Mouse (Mus musculus) heart, postnatal 0 days (tissue): ENCODE measurements around the gene Gdpd3. TPM values are rescaled to one million over a fixed set of nuclear protein-coding genes. Genes with fewer than 3 reads are reported as not detected.
A peak's percentile ranks its signal among the peaks of the same experiment; 100 is the strongest.

Experiments used
- ATAC-seq: fragments of 200-750 bp; cut with Nextera tagmentation; 2 replicates; pipeline ENCODE4 v1.8.0; 2017; ENCODE audit warnings: low read depth, moderate number of reproducible peaks, moderate library complexity; ENCODE audit not compliant: insufficient read depth
- DNase-seq: peaks from one replicate; pipeline ENCODE4 v3.0.0-alpha.2; 2016; ENCODE audit warnings: low spot score
- H3K27ac ChIP-seq: fragments of 300-500 bp; sonication (generic); 2 replicates; pipeline ENCODE4 v1.5.1; 2014; ENCODE audit warnings: low read depth, mild to moderate bottlenecking
- H3K27me3 ChIP-seq: fragments of 300-500 bp; sonication (generic); 2 replicates; pipeline ENCODE4 v1.6.1; 2014; ENCODE audit warnings: low read length, mixed read lengths; ENCODE audit not compliant: control insufficient read depth, insufficient read depth
- H3K36me3 ChIP-seq: fragments of 300-500 bp; sonication (generic); replicated peaks from 2 replicates; pipeline ENCODE4 v1.6.1; 2014; ENCODE audit warnings: low read length, mixed read lengths; ENCODE audit not compliant: control insufficient read depth, insufficient read depth
- H3K4me1 ChIP-seq: fragments of 300-500 bp; sonication (generic); 2 replicates; pipeline ENCODE4 v1.6.1; 2014; ENCODE audit warnings: antibody characterized with exemption; ENCODE audit not compliant: control insufficient read depth, insufficient read depth
- H3K4me2 ChIP-seq: fragments of 300-500 bp; sonication (generic); 2 replicates; pipeline ENCODE4 v1.6.1; 2014; ENCODE audit warnings: low read depth, mild to moderate bottlenecking, low read length, moderate library complexity
- H3K4me3 ChIP-seq: fragments of 300-500 bp; sonication (generic); 2 replicates; pipeline ENCODE4 v1.5.1; 2014; ENCODE audit warnings: low read depth, low read length
- H3K9ac ChIP-seq: fragments of 300-500 bp; sonication (generic); replicated peaks from 2 replicates; pipeline ENCODE4 v1.6.1; 2014; ENCODE audit warnings: low read depth, low read length, mixed read lengths
- H3K9me3 ChIP-seq: fragments of 300-500 bp; sonication (generic); replicated peaks from 2 replicates; pipeline ENCODE4 v1.6.1; 2016; ENCODE audit warnings: low read length; ENCODE audit not compliant: control insufficient read depth
- CTCF ChIP-seq: IDR thresholded peaks from 2 replicates; pipeline ENCODE4 v1.5.1; 2016; ENCODE audit warnings: antibody characterized with exemption, control low read depth, low read depth
- EP300 ChIP-seq: IDR thresholded peaks from 2 replicates; pipeline ENCODE4 v1.6.1; 2016; ENCODE audit warnings: antibody characterized with exemption, low read depth
- WGBS: fragments of 180-500 bp; shearing (Covaris S2); extraction: QIAGEN DNeasy Blood & Tissue Kit; methylation state at CpG from one replicate; pipeline ENCODE4 v1.1.7; 2014; 5-methylcytosine and 5-hydroxymethylcytosine counted together
- polyA plus RNA-seq: library from polyadenylated mRNA; unstranded; fragments of >200 nt; fragmentation: Nextera tagmentation; extraction: Ambion mirVana; gene quantifications from 2 replicates; pipeline ENCODE4 v1.2.1, GENCODE M21; 2015
- total RNA-seq: library from RNA; depleted of rRNA; stranded (reverse); fragments of >200 nt; gene quantifications from 2 replicates; pipeline ENCODE4 v1.2.3, GENCODE M21; 2014; ENCODE audit warnings: low replicate concordance

The Gdpd3 gene
- total and polyA plus RNA-seq, 2 experiments from 2014 or later = 0.77 to 7.9 TPM

DNA sequence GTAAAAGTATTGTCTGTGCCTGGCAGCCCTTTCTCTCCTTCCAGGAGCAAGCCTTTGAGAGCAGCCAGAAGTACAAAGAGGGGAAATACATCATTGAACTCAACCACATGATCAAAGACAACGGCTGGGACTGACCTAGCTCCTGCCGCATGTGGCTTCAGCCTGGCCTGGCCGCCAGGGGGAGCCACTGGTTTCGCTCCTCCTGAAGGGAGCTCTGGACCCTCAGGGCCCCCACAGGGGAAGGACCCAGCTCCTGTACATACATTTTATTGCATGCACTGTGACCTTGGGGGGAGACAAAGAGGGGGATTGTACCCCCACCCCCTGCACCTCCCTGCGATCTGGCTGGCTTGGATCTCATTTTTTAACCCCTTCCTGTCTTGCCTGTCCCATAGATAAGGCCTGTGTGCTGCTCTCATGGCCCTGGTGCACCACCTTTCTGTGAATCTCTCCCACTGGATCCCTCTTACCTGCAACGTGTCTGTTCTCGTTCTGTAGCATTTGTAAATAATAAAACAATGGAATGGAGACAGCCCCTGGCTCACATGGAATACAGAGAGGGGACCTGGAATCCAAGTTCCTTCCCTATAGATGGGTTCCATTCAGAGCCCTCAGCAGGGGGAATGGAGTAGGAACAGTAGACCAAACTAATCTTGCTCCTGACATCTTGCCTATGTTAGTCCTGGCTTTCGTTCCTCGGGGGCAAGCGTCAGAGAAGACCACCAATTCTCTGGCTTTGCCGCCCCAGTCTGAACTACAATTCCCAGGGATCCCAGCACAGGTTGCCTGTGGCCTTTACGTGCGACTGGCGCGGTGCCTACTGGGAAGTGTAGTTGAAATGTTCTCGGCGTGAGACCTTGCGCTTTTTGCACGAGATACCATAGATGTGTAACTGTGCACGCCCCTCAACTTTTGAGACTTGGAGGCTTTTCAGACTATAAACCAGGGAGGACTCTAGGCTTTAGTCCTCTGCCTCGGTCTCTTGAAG, 14.1 kb downstream of the Gdpd3 start:
- Histone ChIP-seq H3K9ac (peak overlapping the region; percentile 50), H3K9me3 (no peaks in the 10 kb centered on the region), H3K27me3 (no peaks in the 10 kb centered on the region), H3K4me2 (peak overlapping the region; percentile 91), H3K27ac (peak overlapping the region; percentile 46), H3K36me3 (peaks cover 18% of the 10 kb centered on the region; the same call in 1 of the 2 replicates), H3K4me1 (peaks cover 24% of the 10 kb centered on the region; the same call in 1 of the 2 replicates), H3K4me3 (peak overlapping the region; percentile 52)
- ATAC-seq = peak; percentile 66
- DNase-seq = peak; percentile 85
- TF ChIP-seq CTCF (peak; percentile 87), EP300 (0 out of 2 replicates have a peak, but pooled peaks have one; percentile 49)
- WGBS = 3% methylated on average over 21 of the region's 21 CpGs

DNA sequence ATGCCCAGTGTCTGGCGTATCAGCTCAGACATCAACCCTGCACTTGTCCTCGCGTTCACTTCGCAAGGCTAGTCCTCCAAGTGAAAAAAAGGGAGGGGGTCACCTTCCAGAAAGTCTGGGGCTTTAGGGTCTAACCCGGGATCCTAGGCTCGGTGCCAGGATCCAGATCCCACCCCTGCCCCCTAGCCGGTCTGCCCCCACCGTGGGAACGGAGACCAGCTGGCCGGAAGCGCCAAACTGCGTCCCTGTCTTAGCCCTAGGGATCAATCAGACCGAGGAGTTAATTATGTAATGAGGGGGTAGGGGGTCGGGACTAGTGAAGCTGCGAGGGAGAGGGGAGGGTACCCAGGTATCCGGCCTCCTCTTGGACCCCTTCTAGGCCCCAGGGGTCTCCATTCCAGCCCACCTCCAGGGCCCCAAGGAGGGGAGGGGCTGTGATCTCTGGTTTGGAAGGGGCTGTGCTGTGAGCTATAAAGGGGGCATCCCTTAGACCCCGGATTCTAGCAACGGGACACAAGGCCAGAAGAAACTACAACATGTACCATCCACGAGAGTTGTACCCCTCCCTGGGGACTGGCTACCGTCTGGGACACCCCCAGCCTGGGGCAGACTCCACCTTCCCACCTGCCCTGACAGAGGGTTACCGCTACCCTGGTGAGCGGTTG, 15.0 kb downstream of the Gdpd3 start, which contains the start of gene Tbx6:
TSS of gene Tbx6 (plus strand) at position 513 of the 665 bp plus-strand sequence.
- no peak for ATAC-seq
- Histone ChIP-seq H3K9ac (peak within 1 kb of the TSS; percentile 50), H3K27ac (peak within 1 kb of the TSS; percentile 22; the same call in 1 of the 2 replicates)

DNA sequence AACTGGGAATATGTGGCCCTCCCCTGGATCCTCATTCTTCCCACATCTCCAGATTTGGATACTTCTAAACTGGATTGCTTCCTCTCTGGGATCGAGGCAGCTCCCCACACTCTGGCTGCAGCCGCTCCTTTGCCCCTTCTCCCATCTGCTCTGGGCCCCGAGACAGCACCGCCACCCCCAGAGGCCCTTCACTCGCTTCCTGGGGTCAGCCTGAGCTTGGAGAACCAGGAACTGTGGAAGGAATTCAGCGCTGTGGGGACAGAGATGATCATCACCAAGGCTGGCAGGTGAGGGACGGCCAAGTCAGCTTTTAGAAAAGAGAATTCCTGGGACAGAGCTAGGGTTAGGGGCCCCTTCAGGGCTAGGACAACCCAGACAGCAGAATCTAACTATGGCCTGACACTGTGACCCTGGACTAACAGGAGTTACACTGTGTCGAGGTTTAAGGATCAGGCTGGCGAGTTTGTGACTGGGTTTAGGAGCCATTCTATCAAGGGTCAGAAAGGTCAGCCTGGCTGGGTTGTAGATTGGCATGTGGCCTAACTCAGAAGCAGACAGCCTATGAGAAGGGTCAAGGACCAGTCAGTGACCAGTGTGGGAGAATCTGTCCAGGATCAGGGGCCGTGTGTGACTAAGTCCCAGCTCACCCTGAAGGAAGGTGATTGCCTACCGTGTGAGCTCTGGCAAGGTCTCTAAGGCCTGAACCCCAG, 15.7 kb downstream of the Gdpd3 start:
- ATAC-seq (no peak), DNase-seq (no peak)
- TF ChIP-seq EP300 (no peak), CTCF (no peak)
- H3K27ac ChIP-seq = no peak overlapping the region
- no peak overlapping the region for H3K9ac ChIP-seq
- H3K36me3 ChIP-seq = peaks cover 33% of the 10 kb centered on the region
- 50% methylated on average over 11 of the region's 11 CpGs for WGBS
- H3K4me3 ChIP-seq = no peak overlapping the region
- H3K9me3 ChIP-seq = no peaks in the 10 kb centered on the region
- no peak overlapping the region for H3K4me2 ChIP-seq
- no peaks in the 10 kb centered on the region for H3K27me3 ChIP-seq
- peaks cover 18% of the 10 kb centered on the region; the same call in 1 of the 2 replicates for H3K4me1 ChIP-seq

More for the DNA sequence above, 15.0 kb downstream of the Gdpd3 start, which contains the start of gene Tbx6:
- no peak for TF ChIP-seq CTCF
- TF ChIP-seq EP300 = no peak
- peaks cover 22% of the 10 kb centered on the region; the same call in 1 of the 2 replicates for H3K4me1 ChIP-seq
- H3K4me2 ChIP-seq = peak within 1 kb of the TSS; percentile 91
- no peaks in the 10 kb centered on the region for H3K27me3 ChIP-seq
- H3K9me3 ChIP-seq = no peaks in the 10 kb centered on the region
- peaks cover 26% of the 10 kb centered on the region for H3K36me3 ChIP-seq
- 8% methylated on average over 22 of the region's 22 CpGs for WGBS
- peak within 1 kb of the TSS; percentile 52 for H3K4me3 ChIP-seq
- no peak for DNase-seq

DNA sequence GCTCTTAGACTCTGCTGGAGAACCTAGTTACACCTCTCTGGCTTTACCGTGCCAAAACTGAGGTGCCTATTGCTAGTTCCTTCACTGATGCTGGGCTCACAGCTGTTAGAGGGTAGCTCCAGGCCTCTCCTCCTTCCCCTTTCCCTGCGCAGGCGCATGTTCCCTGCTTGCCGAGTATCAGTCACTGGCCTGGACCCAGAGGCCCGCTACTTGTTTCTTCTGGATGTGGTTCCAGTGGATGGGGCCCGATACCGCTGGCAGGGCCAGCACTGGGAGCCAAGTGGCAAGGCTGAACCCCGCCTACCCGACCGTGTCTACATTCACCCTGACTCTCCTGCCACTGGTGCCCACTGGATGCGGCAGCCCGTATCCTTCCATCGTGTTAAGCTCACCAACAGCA, 16.6 kb downstream of the Gdpd3 start:
- Histone ChIP-seq H3K36me3 (peaks cover 42% of the 10 kb centered on the region), H3K4me2 (no peak overlapping the region)
- WGBS = 87% methylated on average over 13 of the region's 13 CpGs

DNA sequence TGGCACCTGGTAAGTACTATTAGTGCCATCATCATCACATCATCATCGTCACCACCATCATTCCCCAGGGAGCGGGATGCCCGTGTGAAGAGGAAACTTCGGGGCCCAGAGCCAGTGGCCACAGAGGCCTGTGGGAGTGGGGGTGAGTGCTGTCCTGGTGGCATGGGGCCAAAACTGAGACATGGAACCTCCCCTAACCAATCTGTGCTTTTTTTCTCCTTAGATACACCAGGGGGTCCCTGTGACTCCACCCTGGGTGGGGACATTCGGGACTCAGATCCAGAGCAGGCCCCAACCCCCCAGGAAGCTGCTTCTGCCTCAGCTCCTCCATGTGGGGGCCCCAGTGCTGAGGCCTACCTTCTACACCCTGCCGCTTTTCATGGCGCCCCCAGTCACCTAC, 18.3 kb downstream of the Gdpd3 start:
- no peak for ATAC-seq
- H3K36me3 ChIP-seq = peaks cover 53% of the 10 kb centered on the region
- no peak for DNase-seq

More for the DNA sequence above, 16.6 kb downstream of the Gdpd3 start:
- H3K4me3 ChIP-seq = no peak overlapping the region
- H3K27ac ChIP-seq = no peak overlapping the region
- TF ChIP-seq CTCF = no peak
- TF ChIP-seq EP300 = no peak
- DNase-seq (no peak), ATAC-seq (no peak)
- no peaks in the 10 kb centered on the region for H3K9me3 ChIP-seq
- H3K4me1 ChIP-seq = peaks cover 14% of the 10 kb centered on the region; the same call in 1 of the 2 replicates
- no peak overlapping the region for H3K9ac ChIP-seq
- no peaks in the 10 kb centered on the region for H3K27me3 ChIP-seq

More for the DNA sequence above, 18.3 kb downstream of the Gdpd3 start:
- no peak overlapping the region for H3K27ac ChIP-seq
- H3K9me3 ChIP-seq = no peaks in the 10 kb centered on the region
- TF ChIP-seq EP300 = no peak
- no peak for TF ChIP-seq CTCF
- no peak overlapping the region for H3K4me3 ChIP-seq
- H3K4me1 ChIP-seq = peaks cover 12% of the 10 kb centered on the region; the same call in 1 of the 2 replicates
- WGBS = 74% methylated on average over 7 of the region's 7 CpGs
- H3K9ac ChIP-seq = no peak overlapping the region
- no peaks in the 10 kb centered on the region for H3K27me3 ChIP-seq
- H3K4me2 ChIP-seq = no peak overlapping the region
